Mouse (Mus musculus) myocyte (in vitro differentiated cells): Measurements from ENCODE around the gene Acadsb. TPM values are rescaled to one million over a fixed set of nuclear protein-coding genes. Genes with fewer than 3 reads are reported as not detected.

Source experiments
- H3K27me3 ChIP-seq: one replicate; pipeline ENCODE4 v1.6.1; 2011; ENCODE audit not compliant: control insufficient read depth, insufficient read depth, insufficient read length
- H3K36me3 ChIP-seq: one replicate; pipeline ENCODE4 v1.6.1; 2011; ENCODE audit not compliant: control insufficient read depth, insufficient read depth
- H3K4me2 ChIP-seq: one replicate; pipeline ENCODE4 v1.6.1; 2011; ENCODE audit warnings: low read depth, control low read depth
- H3K4me3 ChIP-seq: one replicate; pipeline ENCODE4 v1.5.1; 2011; ENCODE audit warnings: mild to moderate bottlenecking, control low read depth, moderate library complexity
- H3K79me2 ChIP-seq: one replicate; pipeline ENCODE4 v1.6.1; 2011; ENCODE audit not compliant: control insufficient read depth, insufficient read depth
- H3ac ChIP-seq: one replicate; pipeline ENCODE4 v1.6.1; 2011; ENCODE audit not compliant: control insufficient read depth, insufficient read length
- CEBPB ChIP-seq: IDR thresholded peaks from 2 replicates; pipeline ENCODE4 v1.6.1; 2011; ENCODE audit warnings: mild to moderate bottlenecking, moderate library complexity; ENCODE audit not compliant: poor library complexity, insufficient read depth, severe bottlenecking
- E2F4 ChIP-seq: IDR thresholded peaks from one replicate; pipeline ENCODE4 v1.6.1; 2011; ENCODE audit warnings: mild to moderate bottlenecking, control low read depth, moderate library complexity; ENCODE audit not compliant: insufficient read depth
- MAX ChIP-seq: IDR thresholded peaks from one replicate; pipeline ENCODE4 v1.6.1; 2011; ENCODE audit warnings: low read depth, mild to moderate bottlenecking, control low read depth
- MYOD1 ChIP-seq, 3 experiments: IDR thresholded peaks; one replicate each; pipeline ENCODE4 v1.6.1; 2011; ENCODE audit warnings: control low read depth in 2 of 3, low read depth in 2 of 3, mild to moderate bottlenecking in 2 of 3, moderate library complexity in 1 of 3; ENCODE audit not compliant: insufficient read length in 2 of 3, control insufficient read depth in 1 of 3
- MYOG ChIP-seq, 3 experiments: IDR thresholded peaks; one replicate each; pipeline ENCODE4 v1.6.1; 2011; ENCODE audit warnings: control low read depth in 2 of 3, low read depth in 2 of 3, mild to moderate bottlenecking in 2 of 3; ENCODE audit not compliant: insufficient read length in 2 of 3, control insufficient read depth in 1 of 3, insufficient read depth in 1 of 3
- POLR2A ChIP-seq: IDR thresholded peaks from one replicate; pipeline ENCODE4 v1.6.1; 2011; ENCODE audit warnings: low read depth, mild to moderate bottlenecking, control low read depth, moderate library complexity; ENCODE audit not compliant: insufficient read length
- POLR2AphosphoS2 ChIP-seq: IDR thresholded peaks from one replicate; pipeline ENCODE4 v1.6.1; 2011; ENCODE audit warnings: low read depth, control low read depth; ENCODE audit not compliant: insufficient read length
- REST ChIP-seq: IDR thresholded peaks from one replicate; pipeline ENCODE4 v1.6.1; 2011; ENCODE audit warnings: mild to moderate bottlenecking, control low read depth, moderate library complexity; ENCODE audit not compliant: insufficient read depth, insufficient read length
- SRF ChIP-seq: IDR thresholded peaks from one replicate; pipeline ENCODE4 v1.6.1; 2011; ENCODE audit warnings: low read depth; ENCODE audit not compliant: control insufficient read depth, insufficient read length
- TCF12 ChIP-seq: IDR thresholded peaks from one replicate; pipeline ENCODE4 v1.6.1; 2011; ENCODE audit warnings: mild to moderate bottlenecking, control low read depth; ENCODE audit not compliant: poor library complexity, insufficient read depth, severe bottlenecking
- TCF3 ChIP-seq: IDR thresholded peaks from one replicate; pipeline ENCODE4 v1.6.1; 2011; ENCODE audit warnings: low read depth, control low read depth; ENCODE audit not compliant: insufficient read length
- USF1 ChIP-seq: IDR thresholded peaks from one replicate; pipeline ENCODE4 v1.6.1; 2011; ENCODE audit warnings: low read depth, mild to moderate bottlenecking, control low read depth, moderate library complexity
- polyA plus RNA-seq: library from polyadenylated mRNA; unstranded; fragments of >200 nt; fragmentation: generic; extraction: Trizol; gene quantifications from one replicate; pipeline ENCODE4 v1.2.1, GENCODE M21; 2012; ENCODE audit warnings: missing spikeins

Gene Acadsb
- 14.7 TPM for polyA plus RNA-seq

- Histone ChIP-seq H3K79me2 (peaks cover 37% of the 10 kb centered on the region), H3ac (peak within 1 kb of the TSS; percentile 92), H3K4me3 (peak within 1 kb of the TSS; percentile 94), H3K4me2 (peak within 1 kb of the TSS; percentile 79), H3K27me3 (no peaks in the 10 kb centered on the region), H3K36me3 (no peaks in the 10 kb centered on the region)
- TF ChIP-seq TCF12 (no peak), MYOD1 (IDR thresholded peaks at IDR 0.05; ENCODE audit: control insufficient read depth in 1 of 3, insufficient read length in 2 of 3, low read depth in 2 of 3) (no peak), CEBPB (peak; percentile 99), USF1 (no peak), MAX (no peak), POLR2A (peak; percentile 81), MYOG (IDR thresholded peaks at IDR 0.05; ENCODE audit: control insufficient read depth in 1 of 3, insufficient read depth in 1 of 3, insufficient read length in 2 of 3, low read depth in 2 of 3) (peak in 2 of 3 experiments; percentile 13 to 32), POLR2AphosphoS2 (peak; percentile 70), REST (no peak), E2F4 (no peak), SRF (peak; percentile 24), TCF3 (no peak)
Measured at GRCm38 (mm10) chr7:131410416-131411058, at the start of gene Acadsb, which contains the start of gene Ikzf5. Acadsb (plus strand) TSS chr7:131410601. Ikzf5 (minus strand) TSS chr7:131410521.

GRCm38 (mm10) chr7:131362269-131362614 lies 48.2 kb upstream of the Acadsb start:
- Histone ChIP-seq H3K79me2 (peaks cover 16% of the 10 kb centered on the region), H3K27me3 (no peaks in the 10 kb centered on the region), H3K4me2 (peak overlapping the region; percentile 87), H3ac (peak overlapping the region; percentile 57), H3K4me3 (peak overlapping the region; percentile 70), H3K36me3 (peaks cover 5% of the 10 kb centered on the region)
- no peak for TF ChIP-seq E2F4
- no peak for TF ChIP-seq SRF
- no peak for TF ChIP-seq TCF3
- TF ChIP-seq CEBPB, result no peak
- no peak for TF ChIP-seq MYOD1 (IDR thresholded peaks at IDR 0.05; ENCODE audit: control insufficient read depth in 1 of 3, insufficient read length in 2 of 3, low read depth in 2 of 3)
- no peak for TF ChIP-seq POLR2AphosphoS2
- TF ChIP-seq POLR2A, result no peak
- TF ChIP-seq TCF12, result no peak
- no peak for TF ChIP-seq MYOG (IDR thresholded peaks at IDR 0.05; ENCODE audit: control insufficient read depth in 1 of 3, insufficient read depth in 1 of 3, insufficient read length in 2 of 3, low read depth in 2 of 3)
- TF ChIP-seq USF1, result no peak
- TF ChIP-seq MAX, result no peak
- TF ChIP-seq REST, result no peak

- TF ChIP-seq POLR2A (peak; percentile 72), REST (no peak), USF1 (no peak), SRF (no peak), TCF12 (no peak), MYOD1 (IDR thresholded peaks at IDR 0.05; ENCODE audit: control insufficient read depth in 1 of 3, insufficient read length in 2 of 3, low read depth in 2 of 3) (peak in 1 of 3 experiments; percentile 41), TCF3 (no peak), POLR2AphosphoS2 (peak; percentile 73), CEBPB (no peak), MAX (no peak), MYOG (IDR thresholded peaks at IDR 0.05; ENCODE audit: control insufficient read depth in 1 of 3, insufficient read depth in 1 of 3, insufficient read length in 2 of 3, low read depth in 2 of 3) (peak in 2 of 3 experiments; percentile 29 to 45), E2F4 (peak; percentile 67)
- H3K36me3 ChIP-seq, result peaks cover 5% of the 10 kb centered on the region
- peaks cover 16% of the 10 kb centered on the region for H3K79me2 ChIP-seq
- H3K4me2 ChIP-seq, result peak within 1 kb of the TSS; percentile 96
- peak within 1 kb of the TSS; percentile 57 for H3ac ChIP-seq
- H3K4me3 ChIP-seq, result peak within 1 kb of the TSS; percentile 70
- H3K27me3 ChIP-seq, result no peaks in the 10 kb centered on the region
Measured at GRCm38 (mm10) chr7:131362615-131363300, 47.6 kb upstream of the Acadsb start, which contains the start of gene 2310057M21Rik. 2310057M21Rik (minus strand) TSS chr7:131362759.

GRCm38 (mm10) chr7:131364131-131364530 lies 46.3 kb upstream of the Acadsb start:
- Histone ChIP-seq H3ac (no peak overlapping the region), H3K36me3 (peaks cover 5% of the 10 kb centered on the region), H3K4me2 (no peak overlapping the region), H3K79me2 (peaks cover 16% of the 10 kb centered on the region), H3K27me3 (no peaks in the 10 kb centered on the region), H3K4me3 (no peak overlapping the region)
- TF ChIP-seq POLR2A, result no peak
- TF ChIP-seq POLR2AphosphoS2, result no peak
- TF ChIP-seq USF1, result no peak
- no peak for TF ChIP-seq REST
- no peak for TF ChIP-seq SRF
- TF ChIP-seq CEBPB, result no peak
- no peak for TF ChIP-seq MYOD1 (IDR thresholded peaks at IDR 0.05; ENCODE audit: control insufficient read depth in 1 of 3, insufficient read length in 2 of 3, low read depth in 2 of 3)
- TF ChIP-seq TCF12, result no peak
- no peak for TF ChIP-seq TCF3
